Mouse (Mus musculus): Measurements from ENCODE around the gene Sult5a1.
"Not testable (repeated sequence)": the region's sequence is repeated elsewhere in the genome, so short reads cannot be mapped to it uniquely, and the experiment has no call there.

Gene Sult5a1

GRCm38 (mm10) chr8:123135406-123135805 lies 22.7 kb downstream of the Sult5a1 start:
- no peak for DNase-seq (ENCODE audit: low spot score in 2 of 2)

GRCm38 (mm10) chr8:123134149-123134713 lies 23.9 kb downstream of the Sult5a1 start:
- no peak for DNase-seq (ENCODE audit: low spot score in 2 of 2)

GRCm38 (mm10) chr8:123132953-123133352 lies 25.2 kb downstream of the Sult5a1 start:
- DNase-seq (ENCODE audit: low spot score in 2 of 2), result no peak

- no peak for DNase-seq (ENCODE audit: low spot score in 2 of 2)
Measured at GRCm38 (mm10) chr8:123131041-123131440, 27.1 kb downstream of the Sult5a1 start.

- peak; percentile 36 to 49 for DNase-seq (ENCODE audit: low spot score in 2 of 2)
Measured at GRCm38 (mm10) chr8:123126193-123126816, 31.8 kb downstream of the Sult5a1 start.

- DNase-seq (ENCODE audit: low spot score in 2 of 2), result no peak
Measured at GRCm38 (mm10) chr8:123122670-123123069, 35.4 kb downstream of the Sult5a1 start.

- DNase-seq (ENCODE audit: low spot score in 2 of 2), result no peak
Measured at GRCm38 (mm10) chr8:123122059-123122458, 36.1 kb downstream of the Sult5a1 start.

- DNase-seq (ENCODE audit: low spot score in 2 of 2), result no peak
Measured at GRCm38 (mm10) chr8:123117744-123118143, 40.4 kb downstream of the Sult5a1 start.

GRCm38 (mm10) chr8:123117127-123117731 lies 40.9 kb downstream of the Sult5a1 start, which contains the start of gene Cpne7:
Gene Cpne7, plus strand, starts transcription at chr8:123117374.
- DNase-seq (ENCODE audit: low spot score in 2 of 2), result no peak

- DNase-seq (ENCODE audit: low spot score in 2 of 2), result no peak
Measured at GRCm38 (mm10) chr8:123114644-123115043, 43.5 kb downstream of the Sult5a1 start.

GRCm38 (mm10) chr8:123113908-123114469 lies 44.1 kb downstream of the Sult5a1 start:
- DNase-seq (ENCODE audit: low spot score in 2 of 2), result no peak

GRCm38 (mm10) chr8:123112892-123113291 lies 45.2 kb downstream of the Sult5a1 start:
- no peak for DNase-seq (ENCODE audit: low spot score in 2 of 2)

GRCm38 (mm10) chr8:123110649-123111048 lies 47.5 kb downstream of the Sult5a1 start:
- DNase-seq (ENCODE audit: low spot score in 2 of 2), result peak in 1 of 2 experiments; percentile 31

- no peak for DNase-seq (ENCODE audit: low spot score in 2 of 2)
Measured at GRCm38 (mm10) chr8:123108953-123109352, 49.2 kb downstream of the Sult5a1 start.

- DNase-seq (ENCODE audit: low spot score in 2 of 2), result no peak
Measured at GRCm38 (mm10) chr8:123108010-123108409, 50.1 kb downstream of the Sult5a1 start.

GRCm38 (mm10) chr8:123106531-123106930 lies 51.6 kb downstream of the Sult5a1 start:
- no peak for DNase-seq (ENCODE audit: low spot score in 2 of 2)

- no peak for DNase-seq (ENCODE audit: low spot score in 2 of 2)
Measured at GRCm38 (mm10) chr8:123105553-123106326, 52.4 kb downstream of the Sult5a1 start.

GRCm38 (mm10) chr8:123104046-123104767 lies 53.9 kb downstream of the Sult5a1 start:
- no peak for DNase-seq (ENCODE audit: low spot score in 2 of 2)

- DNase-seq (ENCODE audit: low spot score in 2 of 2), result no peak
Measured at GRCm38 (mm10) chr8:123103285-123103684, 54.8 kb downstream of the Sult5a1 start.

GRCm38 (mm10) chr8:123102855-123103254 lies 55.3 kb downstream of the Sult5a1 start:
- not testable (repeated sequence) for DNase-seq (ENCODE audit: low spot score in 2 of 2)

Data from spleen, postnatal 14 days (tissue).